Mouse (Mus musculus) midbrain, embryonic 15.5 days (tissue): ENCODE measurements around the gene Kmt2b. TPM values are rescaled to one million over a fixed set of nuclear protein-coding genes. Genes with fewer than 3 reads are reported as not detected.

Experiments used
- ATAC-seq: fragments of 200-750 bp; cut with Nextera tagmentation; replicated peaks from 2 replicates; pipeline ENCODE4 v1.8.0; 2017; ENCODE audit warnings: moderate TSS enrichment
- H3K27ac ChIP-seq: fragments of 300-500 bp; sonication (generic); 2 replicates; pipeline ENCODE4 v1.5.1; 2015; ENCODE audit warnings: mild to moderate bottlenecking, inconsistent platforms
- H3K27me3 ChIP-seq: fragments of 300-500 bp; sonication (generic); replicated peaks from 2 replicates; pipeline ENCODE4 v1.6.1; 2015; ENCODE audit warnings: inconsistent platforms
- H3K36me3 ChIP-seq: fragments of 300-500 bp; sonication (generic); replicated peaks from 2 replicates; pipeline ENCODE4 v1.6.1; 2015; ENCODE audit warnings: inconsistent platforms
- H3K4me1 ChIP-seq: fragments of 300-500 bp; sonication (generic); 2 replicates; pipeline ENCODE4 v1.6.1; 2015; ENCODE audit warnings: inconsistent platforms
- H3K4me2 ChIP-seq: fragments of 300-500 bp; sonication (generic); 2 replicates; pipeline ENCODE4 v1.6.1; 2015; ENCODE audit warnings: inconsistent platforms, mild to moderate bottlenecking, moderate library complexity
- H3K4me3 ChIP-seq: fragments of 300-500 bp; sonication (generic); 2 replicates; pipeline ENCODE4 v1.5.1; 2015; ENCODE audit warnings: mild to moderate bottlenecking, inconsistent platforms
- H3K9ac ChIP-seq: fragments of 300-500 bp; sonication (generic); 2 replicates; pipeline ENCODE4 v1.6.1; 2015; ENCODE audit warnings: mild to moderate bottlenecking, inconsistent platforms
- H3K9me3 ChIP-seq: fragments of 300-500 bp; sonication (generic); 2 replicates; pipeline ENCODE4 v1.6.1; 2016; ENCODE audit warnings: inconsistent platforms
- WGBS: fragments of 180-500 bp; shearing (Covaris S2); methylation state at CpG from one replicate; pipeline ENCODE4 v1.1.7; 2015; ENCODE audit warnings: mixed read lengths; 5-methylcytosine and 5-hydroxymethylcytosine counted together
- polyA plus RNA-seq: library from polyadenylated mRNA; unstranded; fragments of >200 nt; fragmentation: Nextera tagmentation; extraction: Ambion mirVana; gene quantifications from 2 replicates; pipeline ENCODE4 v1.2.1, GENCODE M21; 2015

Kmt2b gene
- polyA plus RNA-seq, 1 experiment from 2014 or later, result 12.1 TPM

GRCm38 (mm10) chr7:30559443-30559954 is 29.0 kb downstream of the Kmt2b start, which contains the start of gene Lin37:
Gene Lin37 (minus strand): TSS chr7:30559838.
- no peaks in the 10 kb centered on the region for H3K9me3 ChIP-seq
- H3K36me3 ChIP-seq, result peaks cover 26% of the 10 kb centered on the region; the same call in 1 of the 2 replicates
- peak within 1 kb of the TSS; percentile 60 for H3K4me3 ChIP-seq
- H3K27me3 ChIP-seq, result no peaks in the 10 kb centered on the region
- H3K27ac ChIP-seq, result peak within 1 kb of the TSS; percentile 71
- peak; percentile 89 for ATAC-seq
- WGBS, result under 1% methylated on average over 20 of the region's 20 CpGs
- H3K4me1 ChIP-seq, result peaks cover 35% of the 10 kb centered on the region
- H3K4me2 ChIP-seq, result peak within 1 kb of the TSS; percentile 97
- peak within 1 kb of the TSS; percentile 70 for H3K9ac ChIP-seq

- peak overlapping the region; percentile 71 for H3K27ac ChIP-seq
- H3K9ac ChIP-seq, result peak overlapping the region; percentile 70
- WGBS, result 17% methylated on average over 12 of the region's 12 CpGs
- H3K36me3 ChIP-seq, result peaks cover 28% of the 10 kb centered on the region; the same call in 1 of the 2 replicates
- H3K9me3 ChIP-seq, result no peaks in the 10 kb centered on the region
- H3K4me3 ChIP-seq, result peak overlapping the region; percentile 60
- peaks cover 30% of the 10 kb centered on the region for H3K4me1 ChIP-seq
- peak overlapping the region; percentile 97 for H3K4me2 ChIP-seq
- no peaks in the 10 kb centered on the region for H3K27me3 ChIP-seq
- ATAC-seq, result no peak
These were observed 29.7 kb downstream of the Kmt2b start for GRCm38 (mm10) chr7:30558656-30559442.

- 87% methylated on average over 13 of the region's 13 CpGs for WGBS
- Histone ChIP-seq H3K4me2 (peak overlapping the region; percentile 97; the same call in 1 of the 2 replicates), H3K9ac (peak overlapping the region; percentile 70; the same call in 1 of the 2 replicates), H3K36me3 (peaks cover 28% of the 10 kb centered on the region; the same call in 1 of the 2 replicates), H3K4me3 (peak overlapping the region; percentile 60; the same call in 1 of the 2 replicates), H3K27ac (no peak overlapping the region), H3K9me3 (no peaks in the 10 kb centered on the region), H3K27me3 (no peaks in the 10 kb centered on the region), H3K4me1 (peaks cover 36% of the 10 kb centered on the region)
- no peak for ATAC-seq
These were observed 30.5 kb downstream of the Kmt2b start for GRCm38 (mm10) chr7:30557901-30558514.

- Histone ChIP-seq H3K9me3 (no peaks in the 10 kb centered on the region), H3K4me3 (no peak overlapping the region), H3K27me3 (no peaks in the 10 kb centered on the region), H3K4me2 (no peak overlapping the region), H3K9ac (no peak overlapping the region), H3K27ac (no peak overlapping the region), H3K4me1 (peaks cover 37% of the 10 kb centered on the region), H3K36me3 (peaks cover 28% of the 10 kb centered on the region; the same call in 1 of the 2 replicates)
- no peak for ATAC-seq
- 92% methylated on average over 18 of the region's 18 CpGs for WGBS
These were observed 31.5 kb downstream of the Kmt2b start for GRCm38 (mm10) chr7:30556894-30557536.

GRCm38 (mm10) chr7:30553810-30554584 is 34.5 kb downstream of the Kmt2b start:
- H3K9ac ChIP-seq, result peak overlapping the region; percentile 47; the same call in 1 of the 2 replicates
- H3K36me3 ChIP-seq, result peaks cover 28% of the 10 kb centered on the region; the same call in 1 of the 2 replicates
- ATAC-seq, result no peak
- H3K4me1 ChIP-seq, result peaks cover 28% of the 10 kb centered on the region
- no peak overlapping the region for H3K27ac ChIP-seq
- peak overlapping the region; percentile 90; the same call in 1 of the 2 replicates for H3K4me2 ChIP-seq
- no peaks in the 10 kb centered on the region for H3K9me3 ChIP-seq
- no peaks in the 10 kb centered on the region for H3K27me3 ChIP-seq
- no peak overlapping the region for H3K4me3 ChIP-seq
- WGBS, result 88% methylated on average over 22 of the region's 22 CpGs

- peaks cover 19% of the 10 kb centered on the region for H3K4me1 ChIP-seq
- peak overlapping the region; percentile 71 for H3K4me3 ChIP-seq
- peaks cover 28% of the 10 kb centered on the region; the same call in 1 of the 2 replicates for H3K36me3 ChIP-seq
- H3K27ac ChIP-seq, result peak overlapping the region; percentile 77
- ATAC-seq, result no peak
- H3K4me2 ChIP-seq, result peak overlapping the region; percentile 90
- 4% methylated on average over 23 of the region's 23 CpGs for WGBS
- H3K9me3 ChIP-seq, result no peaks in the 10 kb centered on the region
- H3K27me3 ChIP-seq, result no peaks in the 10 kb centered on the region
- peak overlapping the region; percentile 47 for H3K9ac ChIP-seq
These were observed 35.4 kb downstream of the Kmt2b start for GRCm38 (mm10) chr7:30553021-30553589.

GRCm38 (mm10) chr7:30552102-30553020 is 36.2 kb downstream of the Kmt2b start, which contains the start of the genes Hspb6 and Proser3:
Gene Hspb6 (plus strand): TSS chr7:30552178.
Gene Proser3 (minus strand): TSS chr7:30552299.
- Histone ChIP-seq H3K9ac (peak within 1 kb of the TSS; percentile 62), H3K27me3 (no peaks in the 10 kb centered on the region), H3K27ac (peak within 1 kb of the TSS; percentile 97), H3K36me3 (peaks cover 28% of the 10 kb centered on the region; the same call in 1 of the 2 replicates), H3K4me1 (peaks cover 15% of the 10 kb centered on the region), H3K4me3 (peak within 1 kb of the TSS; percentile 71), H3K9me3 (no peaks in the 10 kb centered on the region), H3K4me2 (peak within 1 kb of the TSS; percentile 90)
- peak; percentile 96 for ATAC-seq
- WGBS, result under 1% methylated on average over 44 of the region's 44 CpGs

- peak; percentile 81 for ATAC-seq
- no peaks in the 10 kb centered on the region for H3K27me3 ChIP-seq
- peak overlapping the region; percentile 62 for H3K9ac ChIP-seq
- peaks cover 20% of the 10 kb centered on the region; the same call in 1 of the 2 replicates for H3K36me3 ChIP-seq
- H3K27ac ChIP-seq, result peak overlapping the region; percentile 97
- H3K4me2 ChIP-seq, result peak overlapping the region; percentile 90
- H3K4me1 ChIP-seq, result peaks cover 15% of the 10 kb centered on the region
- peak overlapping the region; percentile 71 for H3K4me3 ChIP-seq
- H3K9me3 ChIP-seq, result no peaks in the 10 kb centered on the region
- 1% methylated on average over 10 of the region's 10 CpGs for WGBS
These were observed 37.0 kb downstream of the Kmt2b start for GRCm38 (mm10) chr7:30551445-30552101.

GRCm38 (mm10) chr7:30550603-30551002 is 37.9 kb downstream of the Kmt2b start:
- no peak for ATAC-seq
- whole genome bisulfite sequencing, result 100% methylated on average over 1 of the region's 1 CpGs
- H3K9me3 ChIP-seq, result no peaks in the 10 kb centered on the region
- peaks cover 13% of the 10 kb centered on the region; the same call in 1 of the 2 replicates for H3K36me3 ChIP-seq
- no peak overlapping the region for H3K4me2 ChIP-seq
- peaks cover 15% of the 10 kb centered on the region for H3K4me1 ChIP-seq
- H3K4me3 ChIP-seq, result no peak overlapping the region
- H3K9ac ChIP-seq, result no peak overlapping the region
- no peaks in the 10 kb centered on the region for H3K27me3 ChIP-seq
- H3K27ac ChIP-seq, result no peak overlapping the region

GRCm38 (mm10) chr7:30549880-30550279 is 38.6 kb downstream of the Kmt2b start:
- ATAC-seq, result no peak
- 86% methylated on average over 2 of the region's 2 CpGs for WGBS

More at GRCm38 (mm10) chr7:30549880-30550279, 38.6 kb downstream of the Kmt2b start:
- H3K9ac ChIP-seq, result no peak overlapping the region
- H3K4me3 ChIP-seq, result no peak overlapping the region
- no peak overlapping the region for H3K27ac ChIP-seq
- H3K27me3 ChIP-seq, result no peaks in the 10 kb centered on the region
- no peak overlapping the region for H3K4me2 ChIP-seq
- peaks cover 6% of the 10 kb centered on the region; the same call in 1 of the 2 replicates for H3K36me3 ChIP-seq
- H3K4me1 ChIP-seq, result peaks cover 15% of the 10 kb centered on the region
- no peaks in the 10 kb centered on the region for H3K9me3 ChIP-seq
